Mouse (Mus musculus): ENCODE measurements around the gene Taar8a. TPM values are rescaled to one million over a fixed set of nuclear protein-coding genes. Genes with fewer than 3 reads are reported as not detected.
"Not testable (repeated sequence)": the region's sequence is repeated elsewhere in the genome, so short reads cannot be mapped to it uniquely, and the experiment has no call there.

Taar8a gene
- polyA plus RNA-seq (2014; fragmentation: Nextera tagmentation; extraction: Ambion mirVana) = not detected in 2 replicates

DNA sequence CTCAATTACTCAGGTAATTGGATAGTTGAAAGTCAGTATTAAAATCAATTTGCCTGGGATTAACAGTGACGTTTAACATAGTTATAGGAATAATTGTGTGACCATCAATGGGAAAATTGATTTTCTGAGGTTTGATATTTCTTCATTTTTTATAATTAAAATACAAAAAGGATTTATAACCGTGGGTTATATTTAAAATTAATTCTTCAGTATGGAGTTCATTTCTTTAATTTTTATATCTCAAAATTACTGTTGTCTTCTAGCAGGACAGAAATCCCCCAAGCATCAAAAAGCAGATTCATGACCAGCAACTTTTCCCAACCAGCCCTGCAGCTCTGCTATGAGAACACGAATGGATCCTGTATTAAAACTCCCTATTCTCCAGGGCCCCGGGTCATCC, at the start of gene Taar8a:
Taar8a (plus strand) TSS at position 301 of the 400 bp plus-strand sequence.
- not testable (repeated sequence) for H3K4me1 ChIP-seq (ENCODE audit: control insufficient read depth in 2 of 2, insufficient read depth in 2 of 2, low read length in 2 of 2); H3K36me3 ChIP-seq (ENCODE audit: control insufficient read depth, insufficient read depth, low read length); H3K9ac ChIP-seq (ENCODE audit: low read length); H3K9me3 ChIP-seq (ENCODE audit: control insufficient read depth, low read length); H3K4me2 ChIP-seq (ENCODE audit: low read length); H3K4me3 ChIP-seq (ENCODE audit: control insufficient read depth in 1 of 2, insufficient read depth in 1 of 2, low read depth in 1 of 2, low read length in 2 of 2); ATAC-seq (ENCODE audit: insufficient number of reproducible peaks, insufficient read depth, low FRiP score, low read depth); H3K27me3 ChIP-seq (ENCODE audit: control insufficient read depth, insufficient read depth, low read length); H3K27ac ChIP-seq (replicated peaks in 1 of 2; ENCODE audit: control insufficient read depth in 1 of 2, insufficient read depth in 1 of 2, low read depth in 2 of 2, low read length in 2 of 2)
- WGBS = 75% methylated on average over 2 of the region's 4 CpGs

DNA sequence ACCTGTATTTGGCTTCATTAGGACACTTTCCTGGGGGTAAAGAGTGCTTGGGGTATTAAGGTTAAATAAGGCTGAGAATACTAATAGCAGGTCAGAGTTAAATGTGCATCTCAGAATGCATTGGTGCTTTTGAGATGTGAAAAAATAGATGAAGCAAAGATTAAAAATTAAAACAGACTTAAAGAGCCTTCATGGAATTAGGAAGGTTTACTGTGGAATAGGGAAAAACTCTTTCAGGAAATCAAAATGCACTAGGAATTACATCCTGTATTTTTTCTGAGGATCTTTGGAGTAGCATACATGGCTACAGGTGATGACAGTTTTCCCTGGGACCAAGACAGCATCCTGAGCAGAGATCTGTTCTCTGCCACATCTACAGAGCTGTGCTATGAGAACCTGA, 49.4 kb upstream of the Taar8a start, which contains the start of gene Taar7d:
Taar7d (plus strand) TSS at position 301 of the 400 bp plus-strand sequence.
- H3K27me3 ChIP-seq (ENCODE audit: control insufficient read depth, insufficient read depth, low read length) = no peaks in the 10 kb centered on the region
- no peak within 1 kb of the TSS for H3K4me2 ChIP-seq (ENCODE audit: low read length)
- H3K9ac ChIP-seq (ENCODE audit: low read length) = no peak within 1 kb of the TSS
- H3K27ac ChIP-seq (replicated peaks in 1 of 2; ENCODE audit: control insufficient read depth in 1 of 2, insufficient read depth in 1 of 2, low read depth in 2 of 2, low read length in 2 of 2) = no peak within 1 kb of the TSS
- ATAC-seq (ENCODE audit: insufficient number of reproducible peaks, insufficient read depth, low FRiP score, low read depth) = no peak
- no peaks in the 10 kb centered on the region for H3K36me3 ChIP-seq (ENCODE audit: control insufficient read depth, insufficient read depth, low read length)
- H3K9me3 ChIP-seq (ENCODE audit: control insufficient read depth, low read length) = no peaks in the 10 kb centered on the region
- H3K4me3 ChIP-seq (ENCODE audit: control insufficient read depth in 1 of 2, insufficient read depth in 1 of 2, low read depth in 1 of 2, low read length in 2 of 2) = no peak within 1 kb of the TSS
- H3K4me1 ChIP-seq (ENCODE audit: control insufficient read depth in 2 of 2, insufficient read depth in 2 of 2, low read length in 2 of 2) = no peaks in the 10 kb centered on the region

DNA sequence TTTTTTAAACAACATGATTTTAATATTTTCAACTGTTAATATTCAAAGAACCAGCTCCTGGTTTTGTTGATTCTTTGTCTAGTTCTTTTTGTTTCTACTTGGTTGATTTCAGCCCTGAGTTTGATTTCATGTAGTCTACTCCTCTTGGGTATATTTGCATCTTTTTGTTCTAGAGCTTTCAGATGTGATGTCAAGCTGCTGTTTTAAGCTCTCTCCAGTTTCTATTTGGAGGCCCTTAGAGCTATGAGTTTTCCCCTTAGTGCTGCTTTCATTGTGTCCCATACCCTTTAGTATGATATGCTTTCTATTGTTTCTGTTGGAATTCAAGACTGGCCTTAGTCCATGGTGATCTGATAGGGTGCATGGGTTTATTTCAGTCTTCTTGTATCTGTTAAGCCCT, 45.0 kb upstream of the Taar8a start:
- no peak for ATAC-seq (ENCODE audit: insufficient number of reproducible peaks, insufficient read depth, low FRiP score, low read depth)
- Histone ChIP-seq H3K9me3 (ENCODE audit: control insufficient read depth, low read length) (no peaks in the 10 kb centered on the region), H3K9ac (ENCODE audit: low read length) (no peak overlapping the region), H3K36me3 (ENCODE audit: control insufficient read depth, insufficient read depth, low read length) (no peaks in the 10 kb centered on the region), H3K27ac (replicated peaks in 1 of 2; ENCODE audit: control insufficient read depth in 1 of 2, insufficient read depth in 1 of 2, low read depth in 2 of 2, low read length in 2 of 2) (no peak overlapping the region), H3K4me2 (ENCODE audit: low read length) (no peak overlapping the region), H3K4me3 (ENCODE audit: control insufficient read depth in 1 of 2, insufficient read depth in 1 of 2, low read depth in 1 of 2, low read length in 2 of 2) (no peak overlapping the region), H3K4me1 (ENCODE audit: control insufficient read depth in 2 of 2, insufficient read depth in 2 of 2, low read length in 2 of 2) (no peaks in the 10 kb centered on the region), H3K27me3 (ENCODE audit: control insufficient read depth, insufficient read depth, low read length) (no peaks in the 10 kb centered on the region)

DNA sequence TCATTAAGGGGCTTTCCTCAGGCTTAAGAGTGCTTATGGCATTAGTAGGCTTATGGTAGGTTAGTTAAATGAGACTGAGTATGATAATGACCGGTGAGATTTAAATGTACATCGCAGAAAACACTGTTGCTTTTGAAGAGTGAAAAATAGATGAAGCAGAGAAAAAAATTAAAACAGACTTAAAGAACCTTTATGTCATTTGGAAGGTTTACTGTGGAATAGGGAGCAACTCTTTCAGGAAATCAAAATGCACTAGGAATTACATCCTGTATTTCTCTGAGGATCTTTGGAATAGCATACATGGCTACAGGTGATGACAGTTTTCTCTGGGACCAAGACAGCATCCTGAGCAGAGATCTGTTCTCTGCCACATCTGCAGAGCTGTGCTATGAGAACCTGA, 39.0 kb upstream of the Taar8a start, which contains the start of gene Taar7e:
Taar7e (plus strand) TSS at position 301 of the 400 bp plus-strand sequence.
- ATAC-seq (ENCODE audit: insufficient number of reproducible peaks, insufficient read depth, low FRiP score, low read depth) = no peak
- H3K4me1 ChIP-seq (ENCODE audit: control insufficient read depth in 2 of 2, insufficient read depth in 2 of 2, low read length in 2 of 2) = no peaks in the 10 kb centered on the region
- 81% methylated on average over 2 of the region's 2 CpGs for WGBS

DNA sequence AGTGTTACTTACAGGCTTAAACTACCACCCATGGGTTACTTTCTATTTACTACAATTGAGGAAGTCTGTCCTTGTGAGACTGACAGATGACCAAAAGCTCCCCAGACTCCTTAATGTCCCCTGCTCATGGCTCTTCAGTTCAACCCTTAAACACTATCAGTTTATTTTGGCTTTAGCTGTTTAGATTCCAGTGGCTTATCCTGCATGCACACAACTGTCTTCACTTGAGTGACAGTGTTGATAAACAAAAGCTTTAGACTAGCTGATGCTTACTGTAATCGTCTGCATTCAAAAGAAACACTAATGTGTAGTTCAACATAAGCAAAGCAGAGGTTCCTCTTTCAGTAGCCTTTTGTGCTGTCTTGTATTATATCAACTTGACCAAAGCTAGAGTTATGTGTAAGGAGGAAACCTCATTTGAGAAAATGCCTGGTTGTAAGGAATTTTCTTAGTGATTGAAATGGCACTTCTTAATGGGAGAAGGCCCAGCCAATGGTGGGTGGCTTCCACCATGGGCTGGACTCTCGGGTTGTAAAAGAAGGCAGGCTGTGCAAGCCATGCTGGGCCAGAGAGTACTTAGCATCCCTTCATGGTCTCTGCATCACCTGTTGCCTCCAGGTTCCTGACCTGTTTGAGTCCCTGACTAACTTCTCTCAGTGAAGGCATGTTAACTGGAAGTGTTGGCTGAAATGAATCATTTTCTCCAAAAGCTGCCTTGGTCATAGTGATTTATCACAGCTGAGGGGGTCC, 36.0 kb upstream of the Taar8a start:
- Histone ChIP-seq H3K9me3 (ENCODE audit: control insufficient read depth, low read length) (no peaks in the 10 kb centered on the region), H3K36me3 (ENCODE audit: control insufficient read depth, insufficient read depth, low read length) (no peaks in the 10 kb centered on the region), H3K4me3 (ENCODE audit: control insufficient read depth in 1 of 2, insufficient read depth in 1 of 2, low read depth in 1 of 2, low read length in 2 of 2) (no peak overlapping the region), H3K27ac (replicated peaks in 1 of 2; ENCODE audit: control insufficient read depth in 1 of 2, insufficient read depth in 1 of 2, low read depth in 2 of 2, low read length in 2 of 2) (no peak overlapping the region), H3K27me3 (ENCODE audit: control insufficient read depth, insufficient read depth, low read length) (no peaks in the 10 kb centered on the region), H3K9ac (ENCODE audit: low read length) (no peak overlapping the region), H3K4me1 (ENCODE audit: control insufficient read depth in 2 of 2, insufficient read depth in 2 of 2, low read length in 2 of 2) (no peaks in the 10 kb centered on the region), H3K4me2 (ENCODE audit: low read length) (no peak overlapping the region)
- no peak for ATAC-seq (ENCODE audit: insufficient number of reproducible peaks, insufficient read depth, low FRiP score, low read depth)
- 46% methylated on average over 2 of the region's 2 CpGs for WGBS

More for the DNA sequence above, 39.0 kb upstream of the Taar8a start, which contains the start of gene Taar7e:
- H3K27me3 ChIP-seq (ENCODE audit: control insufficient read depth, insufficient read depth, low read length) = no peaks in the 10 kb centered on the region
- no peak within 1 kb of the TSS for H3K4me3 ChIP-seq (ENCODE audit: control insufficient read depth in 1 of 2, insufficient read depth in 1 of 2, low read depth in 1 of 2, low read length in 2 of 2)
- no peaks in the 10 kb centered on the region for H3K36me3 ChIP-seq (ENCODE audit: control insufficient read depth, insufficient read depth, low read length)
- H3K9ac ChIP-seq (ENCODE audit: low read length) = no peak within 1 kb of the TSS
- no peak within 1 kb of the TSS for H3K27ac ChIP-seq (replicated peaks in 1 of 2; ENCODE audit: control insufficient read depth in 1 of 2, insufficient read depth in 1 of 2, low read depth in 2 of 2, low read length in 2 of 2)
- H3K4me2 ChIP-seq (ENCODE audit: low read length) = no peak within 1 kb of the TSS
- H3K9me3 ChIP-seq (ENCODE audit: control insufficient read depth, low read length) = no peaks in the 10 kb centered on the region

DNA sequence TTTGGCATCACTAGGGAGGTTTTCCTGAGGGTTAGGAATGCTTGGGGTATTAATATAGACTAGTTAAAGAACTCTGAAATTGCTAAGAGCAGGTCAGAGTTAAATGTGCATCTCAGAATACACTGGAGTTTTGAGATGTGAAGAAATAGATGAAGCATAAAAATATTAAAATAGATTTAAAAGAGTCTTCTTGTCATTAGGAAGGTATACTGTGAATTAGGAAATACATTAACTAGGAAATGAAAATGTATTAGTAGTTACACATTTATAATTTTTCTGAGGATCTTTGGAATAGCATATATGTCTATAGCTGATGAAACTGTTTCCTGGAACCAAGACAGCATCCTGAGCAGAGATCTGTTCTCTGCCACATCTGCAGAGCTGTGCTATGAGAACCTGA, 27.1 kb upstream of the Taar8a start, which contains the start of gene Taar7f:
Taar7f (plus strand) TSS at position 301 of the 400 bp plus-strand sequence.
- ATAC-seq (ENCODE audit: insufficient number of reproducible peaks, insufficient read depth, low FRiP score, low read depth) = no peak
- Histone ChIP-seq H3K4me1 (ENCODE audit: control insufficient read depth in 2 of 2, insufficient read depth in 2 of 2, low read length in 2 of 2) (no peaks in the 10 kb centered on the region), H3K9me3 (ENCODE audit: control insufficient read depth, low read length) (no peaks in the 10 kb centered on the region), H3K9ac (ENCODE audit: low read length) (no peak within 1 kb of the TSS), H3K36me3 (ENCODE audit: control insufficient read depth, insufficient read depth, low read length) (no peaks in the 10 kb centered on the region), H3K27ac (replicated peaks in 1 of 2; ENCODE audit: control insufficient read depth in 1 of 2, insufficient read depth in 1 of 2, low read depth in 2 of 2, low read length in 2 of 2) (no peak within 1 kb of the TSS), H3K4me2 (ENCODE audit: low read length) (no peak within 1 kb of the TSS), H3K27me3 (ENCODE audit: control insufficient read depth, insufficient read depth, low read length) (no peaks in the 10 kb centered on the region), H3K4me3 (ENCODE audit: control insufficient read depth in 1 of 2, insufficient read depth in 1 of 2, low read depth in 1 of 2, low read length in 2 of 2) (no peak within 1 kb of the TSS)

DNA sequence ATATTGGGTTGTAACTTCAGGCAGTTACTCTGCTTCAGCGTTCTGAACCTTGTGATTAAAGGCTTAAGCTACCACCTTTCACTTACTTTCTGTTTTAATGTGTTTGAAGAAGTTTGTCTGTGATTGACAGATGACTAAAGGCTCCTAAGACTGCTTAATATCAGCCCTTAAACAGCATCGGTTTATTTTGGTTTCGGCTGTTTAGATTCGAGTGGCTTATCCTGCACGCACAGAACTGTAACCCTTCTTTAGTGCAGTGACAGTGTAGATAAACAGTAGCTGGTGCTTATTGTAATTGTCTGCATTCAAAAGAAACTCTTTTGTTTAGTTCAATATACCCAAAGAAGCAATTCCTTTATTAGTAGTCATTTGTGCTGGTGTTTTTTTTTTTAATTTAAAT, 24.3 kb upstream of the Taar8a start:
- Histone ChIP-seq H3K9ac (ENCODE audit: low read length) (no peak overlapping the region), H3K4me2 (ENCODE audit: low read length) (no peak overlapping the region)
- 17% methylated on average over 5 of the region's 5 CpGs for WGBS

DNA sequence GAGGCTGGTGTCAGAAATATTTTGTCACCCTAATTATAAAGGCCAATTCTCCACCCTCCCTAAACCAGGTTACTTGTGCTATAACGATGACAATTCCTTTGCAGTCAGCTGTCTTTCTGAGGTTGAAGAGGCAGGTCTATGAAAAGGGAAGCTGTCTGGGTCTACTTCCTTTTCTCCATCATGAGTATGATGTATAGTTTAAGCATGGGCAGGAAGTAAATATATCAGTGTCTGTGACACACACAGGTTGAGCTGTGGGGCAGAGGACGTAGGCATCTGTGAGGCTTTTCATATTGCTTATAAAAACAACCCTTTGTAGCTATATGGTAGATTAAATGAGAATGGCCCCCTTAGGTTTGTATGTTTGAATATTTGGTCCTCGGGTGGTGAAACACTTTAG, 17.3 kb upstream of the Taar8a start:
- H3K4me3 ChIP-seq (ENCODE audit: control insufficient read depth in 1 of 2, insufficient read depth in 1 of 2, low read depth in 1 of 2, low read length in 2 of 2) = no peak overlapping the region
- H3K9me3 ChIP-seq (ENCODE audit: control insufficient read depth, low read length) = no peaks in the 10 kb centered on the region
- no peak overlapping the region for H3K27ac ChIP-seq (replicated peaks in 1 of 2; ENCODE audit: control insufficient read depth in 1 of 2, insufficient read depth in 1 of 2, low read depth in 2 of 2, low read length in 2 of 2)
- no peaks in the 10 kb centered on the region for H3K36me3 ChIP-seq (ENCODE audit: control insufficient read depth, insufficient read depth, low read length)
- no peaks in the 10 kb centered on the region for H3K4me1 ChIP-seq (ENCODE audit: control insufficient read depth in 2 of 2, insufficient read depth in 2 of 2, low read length in 2 of 2)
- 85% methylated on average over 3 of the region's 3 CpGs for WGBS
- no peak overlapping the region for H3K4me2 ChIP-seq (ENCODE audit: low read length)
- no peak for ATAC-seq (ENCODE audit: insufficient number of reproducible peaks, insufficient read depth, low FRiP score, low read depth)
- no peak overlapping the region for H3K9ac ChIP-seq (ENCODE audit: low read length)
- no peaks in the 10 kb centered on the region for H3K27me3 ChIP-seq (ENCODE audit: control insufficient read depth, insufficient read depth, low read length)

More for the DNA sequence above, 24.3 kb upstream of the Taar8a start:
- ATAC-seq (ENCODE audit: insufficient number of reproducible peaks, insufficient read depth, low FRiP score, low read depth) = no peak
- H3K4me3 ChIP-seq (ENCODE audit: control insufficient read depth in 1 of 2, insufficient read depth in 1 of 2, low read depth in 1 of 2, low read length in 2 of 2) = no peak overlapping the region
- H3K27me3 ChIP-seq (ENCODE audit: control insufficient read depth, insufficient read depth, low read length) = no peaks in the 10 kb centered on the region
- H3K4me1 ChIP-seq (ENCODE audit: control insufficient read depth in 2 of 2, insufficient read depth in 2 of 2, low read length in 2 of 2) = no peaks in the 10 kb centered on the region
- H3K27ac ChIP-seq (replicated peaks in 1 of 2; ENCODE audit: control insufficient read depth in 1 of 2, insufficient read depth in 1 of 2, low read depth in 2 of 2, low read length in 2 of 2) = no peak overlapping the region
- no peaks in the 10 kb centered on the region for H3K9me3 ChIP-seq (ENCODE audit: control insufficient read depth, low read length)
- no peaks in the 10 kb centered on the region for H3K36me3 ChIP-seq (ENCODE audit: control insufficient read depth, insufficient read depth, low read length)
